Mouse (Mus musculus) gastrocnemius, postnatal 4 days (tissue): ENCODE measurements around the gene Tmigd1. TPM values are rescaled to one million over a fixed set of nuclear protein-coding genes. Genes with fewer than 3 reads are reported as not detected.
A peak's percentile ranks its signal among the peaks of the same experiment; 100 is the strongest.
"Not testable (repeated sequence)": the region's sequence is repeated elsewhere in the genome, so short reads cannot be mapped to it uniquely, and the experiment has no call there.

ENCODE experiments used
- DNase-seq, 2 experiments: peaks; one replicate each; pipeline ENCODE4 v3.0.0; 2021 to 2022; ENCODE audit warnings: low spot score in 2 of 2, mixed read lengths in 2 of 2
- total RNA-seq, 2 experiments: library from RNA; stranded (reverse); gene quantifications; 2 replicates each; pipeline ENCODE4 v1.2.3; 2021

Gene Tmigd1
- total RNA-seq, 2 experiments from 2014 or later: 0.26 to 0.42 TPM

- no peak for DNase-seq
These were observed 4.1 kb upstream of the Tmigd1 start for GRCm38 (mm10) chr11:76897871-76898270.

- no peak for DNase-seq
These were observed 3.2 kb upstream of the Tmigd1 start for GRCm38 (mm10) chr11:76898751-76899150.

GRCm38 (mm10) chr11:76899758-76900738, 1.9 kb upstream of the Tmigd1 start:
- DNase-seq: no peak

GRCm38 (mm10) chr11:76904340-76904739, 2.4 kb downstream of the Tmigd1 start:
- DNase-seq: no peak

GRCm38 (mm10) chr11:76908651-76909050, 6.7 kb downstream of the Tmigd1 start:
- DNase-seq: no peak

- DNase-seq: no peak
These were observed 9.5 kb downstream of the Tmigd1 start for GRCm38 (mm10) chr11:76911325-76912054.

- DNase-seq: no peak
These were observed 10.1 kb downstream of the Tmigd1 start for GRCm38 (mm10) chr11:76912055-76912395.

- DNase-seq: no peak
These were observed 12.4 kb downstream of the Tmigd1 start for GRCm38 (mm10) chr11:76914366-76914765.

- DNase-seq: no peak
These were observed 14.7 kb downstream of the Tmigd1 start for GRCm38 (mm10) chr11:76916539-76917229.

- DNase-seq: no peak
These were observed 15.2 kb downstream of the Tmigd1 start for GRCm38 (mm10) chr11:76917230-76917548.

GRCm38 (mm10) chr11:76920607-76921006, 18.6 kb downstream of the Tmigd1 start:
- DNase-seq: no peak

GRCm38 (mm10) chr11:76924759-76925236, 22.8 kb downstream of the Tmigd1 start, which contains the start of gene Blmh:
Blmh (plus strand) TSS chr11:76924809.
- no peak for DNase-seq

GRCm38 (mm10) chr11:76928586-76928985, 26.6 kb downstream of the Tmigd1 start:
- DNase-seq: not testable (repeated sequence)

- no peak for DNase-seq
These were observed 31.2 kb downstream of the Tmigd1 start for GRCm38 (mm10) chr11:76933209-76933608.

- no peak for DNase-seq
These were observed 34.6 kb downstream of the Tmigd1 start for GRCm38 (mm10) chr11:76936578-76936977.

- no peak for DNase-seq
These were observed 42.9 kb downstream of the Tmigd1 start for GRCm38 (mm10) chr11:76944839-76945238.

GRCm38 (mm10) chr11:76945386-76946202, 43.6 kb downstream of the Tmigd1 start:
- DNase-seq: peak; percentile 96 to 97

GRCm38 (mm10) chr11:76946203-76946585, 44.2 kb downstream of the Tmigd1 start:
- DNase-seq: peak in 1 of 2 experiments; percentile 13

GRCm38 (mm10) chr11:76953536-76953935, 51.6 kb downstream of the Tmigd1 start:
- DNase-seq: no peak

GRCm38 (mm10) chr11:76965703-76966102, 63.7 kb downstream of the Tmigd1 start:
- DNase-seq: no peak
